Mouse (Mus musculus): ENCODE results near the gene Zswim9. TPM values are rescaled to one million over a fixed set of nuclear protein-coding genes. Genes with fewer than 3 reads are reported as not detected.
A peak's percentile ranks its signal among the peaks of the same experiment; 100 is the strongest.
"Not testable (repeated sequence)": the region's sequence is repeated elsewhere in the genome, so short reads cannot be mapped to it uniquely, and the experiment has no call there.

The Zswim9 gene
- polyA plus RNA-seq, 1 experiment from 2014 or later: 12.9 TPM

GRCm38 (mm10) chr7:13301643-13302042, 23.1 kb upstream of the Zswim9 start:
- Histone ChIP-seq H3K27me3 (ENCODE audit: control insufficient read depth, insufficient read depth, low read depth, low read length) (no peaks in the 10 kb centered on the region), H3K4me3 (ENCODE audit: low read depth, low read length) (no peak overlapping the region), H3K9me3 (replicated peaks; ENCODE audit: control insufficient read depth, low read length, poor library complexity, severe bottlenecking) (no peaks in the 10 kb centered on the region), H3K27ac (ENCODE audit: low read length) (no peak overlapping the region), H3K36me3 (ENCODE audit: control insufficient read depth, insufficient read depth, low read length) (peaks cover 53% of the 10 kb centered on the region), H3K9ac (ENCODE audit: low read depth, low read length) (no peak overlapping the region), H3K4me1 (ENCODE audit: control insufficient read depth, insufficient read depth, low read length) (no peaks in the 10 kb centered on the region), H3K4me2 (ENCODE audit: low read length) (no peak overlapping the region)
- ATAC-seq: no peak
- 95% methylated on average over 1 of the region's 1 CpGs for WGBS

GRCm38 (mm10) chr7:13298821-13299220, 20.3 kb upstream of the Zswim9 start:
- peaks cover 51% of the 10 kb centered on the region for H3K36me3 ChIP-seq (ENCODE audit: control insufficient read depth, insufficient read depth, low read length)
- WGBS: 95% methylated on average over 5 of the region's 5 CpGs
- no peak for ATAC-seq
- H3K4me1 ChIP-seq (ENCODE audit: control insufficient read depth, insufficient read depth, low read length): no peaks in the 10 kb centered on the region
- H3K9me3 ChIP-seq (replicated peaks; ENCODE audit: control insufficient read depth, low read length, poor library complexity, severe bottlenecking): no peaks in the 10 kb centered on the region
- no peaks in the 10 kb centered on the region for H3K27me3 ChIP-seq (ENCODE audit: control insufficient read depth, insufficient read depth, low read depth, low read length)
- H3K4me3 ChIP-seq (ENCODE audit: low read depth, low read length): no peak overlapping the region
- no peak overlapping the region for H3K4me2 ChIP-seq (ENCODE audit: low read length)
- no peak overlapping the region for H3K9ac ChIP-seq (ENCODE audit: low read depth, low read length)
- no peak overlapping the region for H3K27ac ChIP-seq (ENCODE audit: low read length)

GRCm38 (mm10) chr7:13297636-13298035, 19.1 kb upstream of the Zswim9 start:
- H3K36me3 ChIP-seq (ENCODE audit: control insufficient read depth, insufficient read depth, low read length): peaks cover 51% of the 10 kb centered on the region

GRCm38 (mm10) chr7:13295256-13295655, 16.7 kb upstream of the Zswim9 start:
- Histone ChIP-seq H3K4me1 (ENCODE audit: control insufficient read depth, insufficient read depth, low read length) (no peaks in the 10 kb centered on the region), H3K4me3 (ENCODE audit: low read depth, low read length) (no peak overlapping the region), H3K9ac (ENCODE audit: low read depth, low read length) (no peak overlapping the region), H3K4me2 (ENCODE audit: low read length) (no peak overlapping the region), H3K9me3 (replicated peaks; ENCODE audit: control insufficient read depth, low read length, poor library complexity, severe bottlenecking) (no peaks in the 10 kb centered on the region), H3K27ac (ENCODE audit: low read length) (no peak overlapping the region), H3K27me3 (ENCODE audit: control insufficient read depth, insufficient read depth, low read depth, low read length) (no peaks in the 10 kb centered on the region), H3K36me3 (ENCODE audit: control insufficient read depth, insufficient read depth, low read length) (peaks cover 36% of the 10 kb centered on the region)
- no peak for ATAC-seq
- 94% methylated on average over 7 of the region's 7 CpGs for WGBS

More at GRCm38 (mm10) chr7:13297636-13298035, 19.1 kb upstream of the Zswim9 start:
- H3K27me3 ChIP-seq (ENCODE audit: control insufficient read depth, insufficient read depth, low read depth, low read length): no peaks in the 10 kb centered on the region
- no peak overlapping the region for H3K4me2 ChIP-seq (ENCODE audit: low read length)
- no peak overlapping the region for H3K9ac ChIP-seq (ENCODE audit: low read depth, low read length)
- 92% methylated on average over 1 of the region's 1 CpGs for WGBS
- no peaks in the 10 kb centered on the region for H3K4me1 ChIP-seq (ENCODE audit: control insufficient read depth, insufficient read depth, low read length)
- no peaks in the 10 kb centered on the region for H3K9me3 ChIP-seq (replicated peaks; ENCODE audit: control insufficient read depth, low read length, poor library complexity, severe bottlenecking)
- no peak for ATAC-seq
- no peak overlapping the region for H3K4me3 ChIP-seq (ENCODE audit: low read depth, low read length)
- H3K27ac ChIP-seq (ENCODE audit: low read length): no peak overlapping the region

- Histone ChIP-seq H3K36me3 (ENCODE audit: control insufficient read depth, insufficient read depth, low read length) (peaks cover 30% of the 10 kb centered on the region), H3K4me1 (ENCODE audit: control insufficient read depth, insufficient read depth, low read length) (no peaks in the 10 kb centered on the region), H3K9me3 (replicated peaks; ENCODE audit: control insufficient read depth, low read length, poor library complexity, severe bottlenecking) (no peaks in the 10 kb centered on the region), H3K4me2 (ENCODE audit: low read length) (no peak overlapping the region), H3K4me3 (ENCODE audit: low read depth, low read length) (no peak overlapping the region), H3K9ac (ENCODE audit: low read depth, low read length) (no peak overlapping the region), H3K27ac (ENCODE audit: low read length) (no peak overlapping the region), H3K27me3 (ENCODE audit: control insufficient read depth, insufficient read depth, low read depth, low read length) (no peaks in the 10 kb centered on the region)
- ATAC-seq: no peak
- 93% methylated on average over 11 of the region's 11 CpGs for WGBS
Measured at GRCm38 (mm10) chr7:13293878-13294855, 15.6 kb upstream of the Zswim9 start.

GRCm38 (mm10) chr7:13291370-13291769, 12.8 kb upstream of the Zswim9 start:
- Histone ChIP-seq H3K27ac (ENCODE audit: low read length) (no peak overlapping the region), H3K9ac (ENCODE audit: low read depth, low read length) (no peak overlapping the region), H3K4me2 (ENCODE audit: low read length) (no peak overlapping the region), H3K27me3 (ENCODE audit: control insufficient read depth, insufficient read depth, low read depth, low read length) (no peaks in the 10 kb centered on the region), H3K4me3 (ENCODE audit: low read depth, low read length) (no peak overlapping the region), H3K4me1 (ENCODE audit: control insufficient read depth, insufficient read depth, low read length) (no peaks in the 10 kb centered on the region), H3K9me3 (replicated peaks; ENCODE audit: control insufficient read depth, low read length, poor library complexity, severe bottlenecking) (no peaks in the 10 kb centered on the region), H3K36me3 (ENCODE audit: control insufficient read depth, insufficient read depth, low read length) (peaks cover 19% of the 10 kb centered on the region)
- ATAC-seq: no peak
- 92% methylated on average over 2 of the region's 2 CpGs for WGBS

GRCm38 (mm10) chr7:13290041-13290675, 11.6 kb upstream of the Zswim9 start:
- 93% methylated on average over 1 of the region's 1 CpGs for WGBS
- H3K9ac ChIP-seq (ENCODE audit: low read depth, low read length): no peak overlapping the region
- no peaks in the 10 kb centered on the region for H3K27me3 ChIP-seq (ENCODE audit: control insufficient read depth, insufficient read depth, low read depth, low read length)
- H3K4me2 ChIP-seq (ENCODE audit: low read length): no peak overlapping the region
- no peak overlapping the region for H3K4me3 ChIP-seq (ENCODE audit: low read depth, low read length)
- no peak for ATAC-seq
- H3K36me3 ChIP-seq (ENCODE audit: control insufficient read depth, insufficient read depth, low read length): peaks cover 12% of the 10 kb centered on the region
- H3K9me3 ChIP-seq (replicated peaks; ENCODE audit: control insufficient read depth, low read length, poor library complexity, severe bottlenecking): no peaks in the 10 kb centered on the region
- H3K27ac ChIP-seq (ENCODE audit: low read length): no peak overlapping the region
- H3K4me1 ChIP-seq (ENCODE audit: control insufficient read depth, insufficient read depth, low read length): no peaks in the 10 kb centered on the region

- H3K36me3 ChIP-seq (ENCODE audit: control insufficient read depth, insufficient read depth, low read length): peaks cover 15% of the 10 kb centered on the region
- H3K4me2 ChIP-seq (ENCODE audit: low read length): no peak overlapping the region
- no peaks in the 10 kb centered on the region for H3K9me3 ChIP-seq (replicated peaks; ENCODE audit: control insufficient read depth, low read length, poor library complexity, severe bottlenecking)
- 49% methylated on average over 5 of the region's 5 CpGs for WGBS
- H3K27ac ChIP-seq (ENCODE audit: low read length): no peak overlapping the region
- no peak overlapping the region for H3K4me3 ChIP-seq (ENCODE audit: low read depth, low read length)
- no peaks in the 10 kb centered on the region for H3K4me1 ChIP-seq (ENCODE audit: control insufficient read depth, insufficient read depth, low read length)
- no peaks in the 10 kb centered on the region for H3K27me3 ChIP-seq (ENCODE audit: control insufficient read depth, insufficient read depth, low read depth, low read length)
- no peak overlapping the region for H3K9ac ChIP-seq (ENCODE audit: low read depth, low read length)
- peak; percentile 68; the same call in 1 of the 2 replicates for ATAC-seq
Measured at GRCm38 (mm10) chr7:13288621-13289020, 10.1 kb upstream of the Zswim9 start.

- H3K27me3 ChIP-seq (ENCODE audit: control insufficient read depth, insufficient read depth, low read depth, low read length); H3K4me1 ChIP-seq (ENCODE audit: control insufficient read depth, insufficient read depth, low read length); H3K9me3 ChIP-seq (replicated peaks; ENCODE audit: control insufficient read depth, low read length, poor library complexity, severe bottlenecking); ATAC-seq: not testable (repeated sequence)
- 0 out of 2 replicates have a peak overlapping the region, but pooled peaks have one; percentile 93 for H3K27ac ChIP-seq (ENCODE audit: low read length)
- H3K4me2 ChIP-seq (ENCODE audit: low read length): peak overlapping the region; percentile 62
- H3K9ac ChIP-seq (ENCODE audit: low read depth, low read length): peak overlapping the region; percentile 91; the same call in 1 of the 2 replicates
- 0% methylated on average over 7 of the region's 29 CpGs for WGBS
- peaks cover 31% of the 10 kb centered on the region for H3K36me3 ChIP-seq (ENCODE audit: control insufficient read depth, insufficient read depth, low read length)
- peak overlapping the region; percentile 77 for H3K4me3 ChIP-seq (ENCODE audit: low read depth, low read length)
Measured at GRCm38 (mm10) chr7:13278957-13279356, 436 bp upstream of the Zswim9 start.
